Comparison of ENCODE assay signal across 20 mouse cellular contexts in the genomic region with DNA sequence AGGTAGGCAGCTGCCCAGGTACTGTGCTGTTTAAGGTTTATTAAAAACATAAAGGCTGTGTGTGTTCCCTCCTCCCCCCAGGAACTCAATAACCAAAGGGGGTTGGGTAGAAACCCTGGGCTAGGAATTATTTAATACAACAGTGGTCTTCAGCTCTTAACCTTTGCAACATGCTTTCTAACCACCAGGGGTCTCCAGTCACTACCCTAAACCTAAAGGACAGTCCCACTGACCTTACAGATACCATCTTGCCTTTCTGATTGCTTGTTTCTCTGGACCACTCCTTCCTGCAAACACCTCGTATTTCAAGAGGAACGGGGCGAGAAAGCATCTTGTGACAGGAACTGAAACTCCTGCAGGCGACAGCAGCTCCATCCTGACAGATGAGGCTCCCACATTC.
DNase-seq lines count a peak whose midpoint lies in the region; ATAC-seq and TF ChIP-seq lines count a peak whose summit lies in the region.
"Had no signal": no experiment of that assay in that cellular context is flagged by ENCODE, and none has a peak within 500 bp of the region (broad histone marks: within the 10 kb centered on the region; RNA-seq: fewer than 3 reads in every experiment).

No protein-coding gene starts in this region.

- no peaks in the 10 kb centered on the region for H3K79me2 ChIP-seq in heart, adult 2 months (replicated peaks; ENCODE audit: control insufficient read depth, insufficient read depth, low read length)
- no peaks in the 10 kb centered on the region for H3K79me2 ChIP-seq in CH12.LX (replicated peaks; ENCODE audit: control insufficient read depth, extremely low read depth, insufficient read depth, poor library complexity, severe bottlenecking)

- H3K4me1 ChIP-seq in heart, adult 2 months (ENCODE audit: control insufficient read depth, insufficient read depth, low read length), result no peaks in the 10 kb centered on the region
- no peaks in the 10 kb centered on the region for H3K4me1 ChIP-seq in liver, postnatal 0 days (ENCODE audit: insufficient read depth)
- no peaks in the 10 kb centered on the region for H3K4me1 ChIP-seq in liver, embryonic 12.5 days
- no peaks in the 10 kb centered on the region for H3K4me1 ChIP-seq in CH12.LX (ENCODE audit: control insufficient read depth in 1 of 2, insufficient read depth in 2 of 2)
- H3K4me1 ChIP-seq: embryonic facial prominence, embryonic 12.5 days; heart, embryonic 15.5 days; hindbrain, embryonic 15.5 days; limb, embryonic 12.5 days; megakaryocyte, embryonic 14.5 days; neural tube, embryonic 12.5 days had no signal

- intact Hi-C loops in heart, adult 2 months (cut with DNase I), result no loop called here
- intact Hi-C loops in heart, postnatal 25 days (cut with DNase I), result no loop called here

- no peak overlapping the region for H3K9ac ChIP-seq in heart, adult 2 months (ENCODE audit: low read depth, low read length)
- no peak overlapping the region for H3K9ac ChIP-seq in liver, postnatal 0 days (replicated peaks)
- H3K9ac ChIP-seq in liver, embryonic 12.5 days, result no peak overlapping the region
- H3K9ac ChIP-seq in CH12.LX (ENCODE audit: insufficient read depth, low read depth), result no peak overlapping the region
- H3K9ac ChIP-seq: embryonic facial prominence, embryonic 12.5 days; heart, embryonic 15.5 days; hindbrain, embryonic 15.5 days; limb, embryonic 12.5 days; neural tube, embryonic 12.5 days had no signal

- H3K27me3 ChIP-seq in heart, adult 2 months (ENCODE audit: control insufficient read depth, insufficient read depth, low read length), result no peaks in the 10 kb centered on the region
- H3K27me3 ChIP-seq in liver, postnatal 0 days (ENCODE audit: insufficient read depth, low read length), result no peaks in the 10 kb centered on the region
- no peaks in the 10 kb centered on the region for H3K27me3 ChIP-seq in liver, embryonic 12.5 days (replicated peaks)
- H3K27me3 ChIP-seq in CH12.LX (replicated peaks), result peaks cover 57% of the 10 kb centered on the region
- H3K27me3 ChIP-seq: embryonic facial prominence, embryonic 12.5 days; heart, embryonic 15.5 days; hindbrain, embryonic 15.5 days; limb, embryonic 12.5 days; neural tube, embryonic 12.5 days had no signal

- WGBS in heart, adult 2 months, result 67% methylated on average over 4 of the region's 4 CpGs
- WGBS in liver, postnatal 0 days (ENCODE audit: insufficient replicate concordance), result 65% methylated on average over 4 of the region's 4 CpGs
- WGBS in liver, embryonic 12.5 days (ENCODE audit: insufficient replicate concordance), result 48% methylated on average over 4 of the region's 4 CpGs

- H3K36me3 ChIP-seq in heart, adult 2 months (ENCODE audit: control insufficient read depth, insufficient read depth, low read length), result no peaks in the 10 kb centered on the region
- no peaks in the 10 kb centered on the region for H3K36me3 ChIP-seq in liver, postnatal 0 days (replicated peaks; ENCODE audit: insufficient read depth, low read length)
- no peaks in the 10 kb centered on the region for H3K36me3 ChIP-seq in liver, embryonic 12.5 days
- H3K36me3 ChIP-seq in CH12.LX (replicated peaks in 1 of 2; ENCODE audit: control insufficient read depth in 1 of 2, insufficient read depth in 1 of 2, low read length in 1 of 2), result no peaks in the 10 kb centered on the region
- H3K36me3 ChIP-seq: embryonic facial prominence, embryonic 12.5 days; heart, embryonic 15.5 days; hindbrain, embryonic 15.5 days; limb, embryonic 12.5 days; neural tube, embryonic 12.5 days had no signal

- no peak overlapping the region for H3K4me3 ChIP-seq in heart, adult 2 months
- no peak overlapping the region for H3K4me3 ChIP-seq in liver, postnatal 0 days (ENCODE audit: low read depth, low read length)
- H3K4me3 ChIP-seq in liver, embryonic 12.5 days, result no peak overlapping the region
- H3K4me3 ChIP-seq in CH12.LX (replicated peaks in 1 of 3; ENCODE audit: low read depth in 2 of 3, low read length in 2 of 3, poor library complexity in 1 of 3), result no peak overlapping the region
- H3K4me3 ChIP-seq: embryonic facial prominence, embryonic 12.5 days; heart, embryonic 15.5 days; hindbrain, embryonic 15.5 days; limb, embryonic 12.5 days; megakaryocyte, embryonic 14.5 days; neural tube, embryonic 12.5 days had no signal

- H3K9me3 ChIP-seq in liver, postnatal 0 days (ENCODE audit: low read length), result no peaks in the 10 kb centered on the region
- H3K9me3 ChIP-seq in liver, embryonic 12.5 days (replicated peaks), result peaks cover 4% of the 10 kb centered on the region; the same call in 1 of the 2 replicates
- peaks cover 11% of the 10 kb centered on the region for H3K9me3 ChIP-seq in CH12.LX (replicated peaks; ENCODE audit: low read length)
- H3K9me3 ChIP-seq: embryonic facial prominence, embryonic 12.5 days; heart, embryonic 15.5 days; hindbrain, embryonic 15.5 days; limb, embryonic 12.5 days; neural tube, embryonic 12.5 days had no signal

- ATAC-seq in liver, postnatal 0 days, result no peak
- no peak for ATAC-seq in liver, embryonic 12.5 days

- dilution Hi-C loops in CH12.LX (cut with MboI; ENCODE audit: extremely low pct_ligation_motif_present, extremely low pct_unique_long_range_greater_than_20kb, low sequenced_read_pairs), result no loop called here

- no peak for TF ChIP-seq EP300 in heart, adult 2 months (IDR thresholded peaks at IDR 0.05; ENCODE audit: insufficient read depth, low read depth, low read length)
- TF ChIP-seq EP300 in liver, postnatal 0 days (IDR thresholded peaks at IDR 0.05; ENCODE audit: low read depth), result no peak
- no peak for TF ChIP-seq EP300 in CH12.LX (IDR thresholded peaks at IDR 0.05; ENCODE audit: low read length)

- TF ChIP-seq POLR2A in heart, adult 2 months (IDR thresholded peaks at IDR 0.05; ENCODE audit: insufficient read depth, low read depth, low read length), result no peak
- TF ChIP-seq POLR2A in CH12.LX (IDR thresholded peaks at IDR 0.05; ENCODE audit: low read depth, low read length), result no peak

- no peak overlapping the region for H3K27ac ChIP-seq in heart, adult 2 months
- no peak overlapping the region for H3K27ac ChIP-seq in liver, postnatal 0 days (ENCODE audit: low read depth)
- H3K27ac ChIP-seq in liver, embryonic 12.5 days, result no peak overlapping the region
- no peak overlapping the region for H3K27ac ChIP-seq in CH12.LX (ENCODE audit: insufficient read depth, low read depth)
- H3K27ac ChIP-seq: embryonic facial prominence, embryonic 12.5 days; heart, embryonic 15.5 days; hindbrain, embryonic 15.5 days; limb, embryonic 12.5 days; neural tube, embryonic 12.5 days had no signal

- DNase-seq in heart, adult 2 months, result no peak
- DNase-seq in heart, postnatal 25 days (ENCODE audit: low spot score), result no peak
- DNase-seq in liver, postnatal 0 days, result no peak
- DNase-seq in CH12.LX (ENCODE audit: extremely low read depth) (peak; percentile 3), R1 (ENCODE audit: low read depth, low spot score) (peak; percentile 49)
- DNase-seq in retina, postnatal 1 day, result no peak
- no peak for DNase-seq in frontal cortex, postnatal 14 days (ENCODE audit: low spot score in 2 of 2)
- DNase-seq: adrenal gland, postnatal 10 days; cerebellum, postnatal 14 days; gastrocnemius, postnatal 36 days; kidney, adult 8-10 months; lung, adult 18-20 months; right cerebral cortex, postnatal 4 days had no signal

- in situ Hi-C loops in CH12.LX (cut with MboI; ENCODE audit: low pct_ligation_motif_present, low pct_unique_long_range_greater_than_20kb, low sequenced_read_pairs), result no loop called here

- H3K4me2 ChIP-seq in liver, postnatal 0 days (ENCODE audit: low read depth, low read length), result no peak overlapping the region
- no peak overlapping the region for H3K4me2 ChIP-seq in liver, embryonic 12.5 days
- H3K4me2 ChIP-seq in CH12.LX (ENCODE audit: insufficient read depth, low read depth, poor library complexity, severe bottlenecking), result no peak overlapping the region
- H3K4me2 ChIP-seq: embryonic facial prominence, embryonic 12.5 days; heart, embryonic 15.5 days; hindbrain, embryonic 15.5 days; limb, embryonic 12.5 days; neural tube, embryonic 12.5 days had no signal

- peak; percentile 17 for TF ChIP-seq RAD21 in CH12.LX (IDR thresholded peaks at IDR 0.05; ENCODE audit: low read depth, low read length)

- TF ChIP-seq CTCF in heart, adult 2 months (IDR thresholded peaks at IDR 0.05), result peak; percentile 30; the same call in 1 of the 2 replicates
- 0 out of 2 replicates have a peak, but pooled peaks have one; percentile 15 for TF ChIP-seq CTCF in liver, postnatal 0 days (IDR thresholded peaks at IDR 0.05; ENCODE audit: low read depth)
- TF ChIP-seq CTCF in CH12.LX (conservative IDR thresholded peaks at IDR 0.05 in 1 of 2, IDR thresholded peaks at IDR 0.05 in 1 of 2; ENCODE audit: low read depth in 2 of 2, low read length in 2 of 2), result peak in 1 of 2 experiments; percentile 43; a peak in 3 of 4 replicates

TF ChIP-seq in CH12.LX, 34 proteins besides CTCF, POLR2A, EP300 and RAD21:
- TF ChIP-seq ZNF384 (IDR thresholded peaks at IDR 0.05; ENCODE audit: low read depth, low read length), result no peak
- TF ChIP-seq MAZ (IDR thresholded peaks at IDR 0.05; ENCODE audit: low read depth, low read length), result no peak
- TF ChIP-seq MXI1 (IDR thresholded peaks at IDR 0.05; ENCODE audit: low read depth, low read length), result no peak
- no peak for TF ChIP-seq GABPA (IDR thresholded peaks at IDR 0.05; ENCODE audit: insufficient replicate concordance, low read depth, low read length)
- TF ChIP-seq PAX5 (IDR thresholded peaks at IDR 0.05; ENCODE audit: low read length), result no peak
- no peak for TF ChIP-seq CHD2 (IDR thresholded peaks at IDR 0.05; ENCODE audit: low read length)
- no peak for TF ChIP-seq NRF1 (IDR thresholded peaks at IDR 0.05; ENCODE audit: low read depth, low read length)
- TF ChIP-seq MAFK (IDR thresholded peaks at IDR 0.05; ENCODE audit: insufficient replicate concordance, low read length), result no peak
- no peak for TF ChIP-seq IRF4 (IDR thresholded peaks at IDR 0.05; ENCODE audit: low read depth, low read length)
- no peak for TF ChIP-seq KAT2A (IDR thresholded peaks at IDR 0.05; ENCODE audit: insufficient replicate concordance, low read length)
- TF ChIP-seq MYC (IDR thresholded peaks at IDR 0.05; ENCODE audit: low read depth, low read length), result no peak
- TF ChIP-seq TBP (conservative IDR thresholded peaks at IDR 0.05; ENCODE audit: low read depth, low read length), result no peak
- TF ChIP-seq BHLHE40 (IDR thresholded peaks at IDR 0.05; ENCODE audit: low read depth, low read length), result no peak
- TF ChIP-seq HCFC1 (IDR thresholded peaks at IDR 0.05; ENCODE audit: low read depth, low read length), result no peak
- no peak for TF ChIP-seq ZC3H11A (IDR thresholded peaks at IDR 0.05; ENCODE audit: low read depth, low read length)
- TF ChIP-seq MAX (IDR thresholded peaks at IDR 0.05; ENCODE audit: low read length), result no peak
- no peak for TF ChIP-seq CHD1 (IDR thresholded peaks at IDR 0.05; ENCODE audit: low read depth, low read length)
TF ChIP-seq in CH12.LX: peak in this region for 0.

Comparison
In these comparisons a context has a peak if more than half of its experiments do, and no peak if none do; other contexts are left out.
1. DNase-seq: peak in CH12.LX (single experiment) and R1 (single experiment); none in heart, adult 2 months (0 of 2), heart, postnatal 25 days (single experiment), liver, postnatal 0 days (single experiment), retina, postnatal 1 day (single experiment) and frontal cortex, postnatal 14 days (0 of 2).